ENCODE assay signal across 19 mouse cellular contexts in genomic region chr7:110792834-110793233, GRCm38 (mm10).
"Had no signal": no experiment of that assay in that cellular context is flagged by ENCODE, and none has a peak within 500 bp of the region (broad histone marks: within the 10 kb centered on the region; RNA-seq: fewer than 3 reads in every experiment).

No protein-coding gene starts in this region.

- H3K4me2 ChIP-seq: liver, embryonic 13.5 days; midbrain, embryonic 12.5 days; midbrain, embryonic 15.5 days; neural tube, embryonic 12.5 days; neural tube, embryonic 15.5 days; stomach, embryonic 15.5 days had no signal

- H3K9ac ChIP-seq: liver, embryonic 13.5 days; midbrain, embryonic 12.5 days; midbrain, embryonic 15.5 days; neural tube, embryonic 12.5 days; neural tube, embryonic 15.5 days; stomach, embryonic 15.5 days had no signal

- H3K27me3 ChIP-seq: liver, embryonic 13.5 days; midbrain, embryonic 12.5 days; midbrain, embryonic 15.5 days; neural tube, embryonic 12.5 days; neural tube, embryonic 15.5 days; stomach, embryonic 15.5 days had no signal

- DNase-seq: kidney, adult 2 months; kidney, postnatal 10 days; kidney, postnatal 36 days; layer of hippocampus, adult 9-11 months; liver, embryonic 13.5 days; lung, adult 2 months; lung, postnatal 14 days; right cerebral cortex, adult 18-20 months; right cerebral cortex, postnatal 14 days; right cerebral cortex, postnatal 4 days; spleen, adult 18-20 months; thymus, adult 18-20 months; thymus, postnatal 36 days had no signal

- ATAC-seq: midbrain, embryonic 15.5 days had no signal

- H3K4me3 ChIP-seq: liver, embryonic 13.5 days; midbrain, embryonic 12.5 days; midbrain, embryonic 15.5 days; neural tube, embryonic 12.5 days; neural tube, embryonic 15.5 days; stomach, embryonic 15.5 days had no signal

- H3K27ac ChIP-seq: liver, embryonic 13.5 days; macrophage; midbrain, embryonic 12.5 days; midbrain, embryonic 15.5 days; neural tube, embryonic 12.5 days; neural tube, embryonic 15.5 days; stomach, embryonic 15.5 days had no signal

- H3K4me1 ChIP-seq: midbrain, embryonic 12.5 days; midbrain, embryonic 15.5 days; neural tube, embryonic 12.5 days; neural tube, embryonic 15.5 days had no signal

- H3K36me3 ChIP-seq: midbrain, embryonic 12.5 days; midbrain, embryonic 15.5 days; neural tube, embryonic 12.5 days; neural tube, embryonic 15.5 days; stomach, embryonic 15.5 days had no signal

- H3K9me3 ChIP-seq: liver, embryonic 13.5 days; midbrain, embryonic 12.5 days; midbrain, embryonic 15.5 days; neural tube, embryonic 12.5 days; neural tube, embryonic 15.5 days; stomach, embryonic 15.5 days had no signal
